Mouse (Mus musculus) spleen, adult 18-20 months (tissue): ENCODE data around the gene Rs1.
"Not testable (repeated sequence)": the region's sequence is repeated elsewhere in the genome, so short reads cannot be mapped to it uniquely, and the experiment has no call there.

Experiments used
- DNase-seq, 2 experiments: peaks; one replicate each; pipeline ENCODE4 v3.0.0; 2022; ENCODE audit warnings: mixed read lengths in 2 of 2

The Rs1 gene

GRCm38 (mm10) chrX:160767713-160768112 is at the start of gene Rs1:
TSS of gene Rs1 (plus strand) at chrX:160768013.
- DNase-seq = no peak

GRCm38 (mm10) chrX:160735650-160736049 is 32.2 kb upstream of the Rs1 start, which contains the start of gene Ppef1:
TSS of gene Ppef1 (minus strand) at chrX:160735765.
- no peak for DNase-seq

GRCm38 (mm10) chrX:160745399-160745798 is 22.4 kb upstream of the Rs1 start:
- DNase-seq = no peak

GRCm38 (mm10) chrX:160748653-160749052 is 19.2 kb upstream of the Rs1 start:
- no peak for DNase-seq

- DNase-seq = no peak
Observed at GRCm38 (mm10) chrX:160750808-160751207, 17.0 kb upstream of the Rs1 start.

- peak; percentile 81 to 89 for DNase-seq
Observed at GRCm38 (mm10) chrX:160765389-160766232, 2.2 kb upstream of the Rs1 start.

GRCm38 (mm10) chrX:160766233-160766616 is 1.6 kb upstream of the Rs1 start:
- DNase-seq = no peak

GRCm38 (mm10) chrX:160769622-160770021 is 1.8 kb downstream of the Rs1 start:
- DNase-seq = not testable (repeated sequence)

- no peak for DNase-seq
Observed at GRCm38 (mm10) chrX:160773033-160773432, 5.2 kb downstream of the Rs1 start.

GRCm38 (mm10) chrX:160782276-160782675 is 14.5 kb downstream of the Rs1 start:
- DNase-seq = no peak

- DNase-seq = no peak
Observed at GRCm38 (mm10) chrX:160794920-160795319, 27.1 kb downstream of the Rs1 start.

GRCm38 (mm10) chrX:160804409-160805150 is 36.8 kb downstream of the Rs1 start:
- DNase-seq = no peak

- no peak for DNase-seq
Observed at GRCm38 (mm10) chrX:160808226-160808625, 40.4 kb downstream of the Rs1 start.
